Mouse (Mus musculus) Patski (cell line): ENCODE results near the gene Bbox1. TPM values are rescaled to one million over a fixed set of nuclear protein-coding genes. Genes with fewer than 3 reads are reported as not detected.

Experiments
- ATAC-seq: fragments of 100-300 bp; one replicate; pipeline ENCODE4 v1.8.0; 2021
- CTCF ChIA-PET: fragments of 350-600 bp; sonication (Branson Sonifier 250); formaldehyde crosslinking; loops from one replicate; lab custom pipeline; 2022; ENCODE audit warnings: inconsistent platforms; lab: Charles Lee
- POLR2A ChIA-PET: fragments of 350-600 bp; sonication (Branson Sonifier 250); formaldehyde crosslinking; loops from one replicate; lab custom pipeline; 2022; ENCODE audit warnings: antibody characterized with exemption, inconsistent platforms; lab: Charles Lee
- DNase-seq: peaks from one replicate; pipeline ENCODE4 v3.0.0-alpha.2; 2011; ENCODE audit warnings: low read depth, low spot score
- H3K27me3 ChIP-seq: fragments of 371-371 bp; one replicate; pipeline ENCODE4 v1.5.1; 2021
- CTCF ChIP-seq: fragments of 100-300 bp; IDR thresholded peaks from one replicate; pipeline ENCODE4 v1.5.1; 2021
- in situ Hi-C: fragments of 300-500 bp; cut with MboI; formaldehyde crosslinking; loops from 3 replicates; pipeline ENCODE4 v1.11.1; 2018; ENCODE audit warnings: low pct_unique_long_range_greater_than_20kb, mixed read lengths
- polyA plus RNA-seq: library from polyadenylated mRNA; unstranded; gene quantifications from one replicate; pipeline ENCODE4 v1.2.3, GENCODE M21; 2021

Gene Bbox1
- polyA plus RNA-seq: not detected

GRCm38 (mm10) chr2:110314509-110315155, at the start of gene Bbox1:
Gene Bbox1, minus strand, starts transcription at chr2:110314560.
- DNase-seq (no peak), ATAC-seq (no peak)
- TF ChIP-seq CTCF: no peak
- H3K27me3 ChIP-seq: no peaks in the 10 kb centered on the region
- CTCF ChIA-PET: interaction anchor here (1.0 kb wide), 1 partner anchor 20 kb away, joined by 3 read pairs; no protein-coding TSS in a partner anchor
- POLR2A ChIA-PET: no interaction called here
- in situ Hi-C loops: no loop called here

DNA sequence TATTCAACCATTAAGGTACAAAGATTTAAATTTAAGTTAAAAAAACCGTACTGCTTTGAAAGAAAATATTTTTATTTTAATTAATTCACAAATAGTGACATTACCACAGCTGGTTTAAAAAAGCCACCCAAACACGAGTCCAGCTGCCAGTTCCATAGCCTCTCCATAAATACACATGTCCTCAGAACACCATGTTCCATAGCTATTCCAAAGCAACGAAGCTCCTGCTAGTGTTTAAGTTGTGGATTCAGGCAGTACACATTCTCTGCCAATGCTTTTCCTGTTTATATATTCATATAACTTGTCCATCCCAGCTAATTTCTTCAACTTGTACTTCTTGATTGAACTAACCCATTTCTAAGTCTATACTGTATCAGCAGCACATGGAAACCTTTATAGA, 49.5 kb upstream of the Bbox1 start:
- POLR2A ChIA-PET: no interaction called here
- in situ Hi-C loops: no loop called here
- DNase-seq: no peak
- no peaks in the 10 kb centered on the region for H3K27me3 ChIP-seq
- CTCF ChIA-PET: interaction anchor here (1.5 to 2.2 kb wide), 2 partner anchors 9 to 19 kb away, joined by 3 to 10 read pairs; no protein-coding TSS in a partner anchor
- TF ChIP-seq CTCF: no peak
- ATAC-seq: no peak

DNA sequence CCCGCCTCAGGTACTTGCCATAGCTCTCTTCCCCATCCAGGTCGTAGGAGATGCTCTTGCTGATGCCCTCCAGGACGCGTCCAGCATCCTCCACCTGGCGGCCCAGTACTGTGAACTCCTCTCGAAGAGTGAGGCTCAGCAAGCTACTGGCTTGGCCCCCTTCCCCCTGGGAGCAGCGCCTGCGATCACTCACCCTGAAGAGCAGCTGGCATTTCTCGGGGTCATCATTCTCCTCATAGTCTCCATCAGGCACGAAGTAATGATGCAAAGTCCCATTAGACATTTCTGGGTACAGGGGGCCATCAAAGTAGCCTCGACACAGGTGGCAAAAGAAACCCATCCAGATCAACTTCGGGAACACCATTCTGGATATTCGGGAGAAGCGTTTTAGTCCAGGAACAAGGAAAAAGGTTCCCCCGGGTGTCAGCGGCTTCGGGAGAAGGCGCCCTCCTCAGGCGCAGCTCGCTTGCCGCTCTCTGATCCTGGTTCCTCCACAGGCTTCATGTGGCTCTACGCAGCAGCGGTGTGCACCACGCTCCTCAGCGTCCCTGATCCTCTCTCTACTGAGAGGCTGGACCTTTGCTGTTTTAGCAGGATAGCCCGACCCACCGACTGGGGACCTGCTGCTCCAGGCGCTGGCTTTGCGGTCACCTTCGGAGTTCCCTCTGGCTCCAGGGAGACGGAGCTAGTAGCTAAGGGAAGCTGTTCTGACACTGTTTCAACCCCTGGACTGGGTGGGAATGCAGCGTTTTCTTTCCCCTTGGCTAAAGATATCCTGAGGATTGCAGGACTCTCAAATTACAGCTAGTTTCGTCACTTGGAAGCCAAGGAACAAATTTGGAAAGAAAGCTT, 48.3 kb upstream of the Bbox1 start, which contains the start of gene Fibin:
TSS of gene Fibin (minus strand) at position 752 of the 852 bp plus-strand sequence.
- ATAC-seq (no peak), DNase-seq (no peak)
- ChIA-PET CTCF (interaction anchor here (2.2 kb wide), 1 partner anchor 10 kb away, joined by 10 read pairs; no protein-coding TSS in a partner anchor), POLR2A (no interaction called here)
- no peak for TF ChIP-seq CTCF
- in situ Hi-C loops: no loop called here
- H3K27me3 ChIP-seq: no peaks in the 10 kb centered on the region

- ChIA-PET POLR2A (no interaction called here), CTCF (interaction anchor here (0.7 kb wide), 1 partner anchor 19 kb away, joined by 3 read pairs; no protein-coding TSS in a partner anchor)
- TF ChIP-seq CTCF: no peak
- DNase-seq (no peak), ATAC-seq (no peak)
- in situ Hi-C loops: no loop called here
- H3K27me3 ChIP-seq: no peaks in the 10 kb centered on the region
Observed at GRCm38 (mm10) chr2:110353302-110353970, 39.1 kb upstream of the Bbox1 start.

GRCm38 (mm10) chr2:110351843-110352251, 37.5 kb upstream of the Bbox1 start:
- ATAC-seq (no peak), DNase-seq (no peak)
- H3K27me3 ChIP-seq: no peaks in the 10 kb centered on the region
- in situ Hi-C loops: no loop called here
- no peak for TF ChIP-seq CTCF
- ChIA-PET POLR2A (no interaction called here), CTCF (no interaction called here)

- TF ChIP-seq CTCF: no peak
- in situ Hi-C loops: no loop called here
- ChIA-PET CTCF (no interaction called here), POLR2A (no interaction called here)
- no peak for DNase-seq
- no peaks in the 10 kb centered on the region for H3K27me3 ChIP-seq
- no peak for ATAC-seq
Observed at GRCm38 (mm10) chr2:110351406-110351805, 37.0 kb upstream of the Bbox1 start.

DNA sequence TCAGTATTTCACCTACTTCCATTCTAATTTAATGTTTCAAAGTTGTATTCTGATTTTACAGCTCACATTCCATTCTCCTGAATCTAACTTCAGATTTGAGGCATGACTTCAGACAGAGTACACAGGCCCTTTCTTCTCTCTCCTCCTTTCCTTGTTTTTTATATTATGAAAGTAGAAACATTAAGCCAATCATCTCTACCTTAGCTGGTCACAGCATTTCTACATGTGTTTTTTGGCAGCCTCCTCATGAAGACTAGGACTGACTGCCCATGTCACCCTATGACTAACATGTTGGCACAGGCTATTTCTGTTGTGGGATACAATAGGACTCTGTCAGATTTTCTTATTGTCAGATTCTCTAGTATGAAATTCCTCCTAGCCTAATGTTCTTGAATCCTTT, 14.6 kb upstream of the Bbox1 start:
- ATAC-seq (peak; percentile 51), DNase-seq (no peak)
- ChIA-PET CTCF (interaction anchor here (1.0 kb wide), 1 partner anchor 55 kb away, joined by 3 read pairs; no protein-coding TSS in a partner anchor), POLR2A (no interaction called here)
- no peak for TF ChIP-seq CTCF
- in situ Hi-C loops: no loop called here
- no peaks in the 10 kb centered on the region for H3K27me3 ChIP-seq

DNA sequence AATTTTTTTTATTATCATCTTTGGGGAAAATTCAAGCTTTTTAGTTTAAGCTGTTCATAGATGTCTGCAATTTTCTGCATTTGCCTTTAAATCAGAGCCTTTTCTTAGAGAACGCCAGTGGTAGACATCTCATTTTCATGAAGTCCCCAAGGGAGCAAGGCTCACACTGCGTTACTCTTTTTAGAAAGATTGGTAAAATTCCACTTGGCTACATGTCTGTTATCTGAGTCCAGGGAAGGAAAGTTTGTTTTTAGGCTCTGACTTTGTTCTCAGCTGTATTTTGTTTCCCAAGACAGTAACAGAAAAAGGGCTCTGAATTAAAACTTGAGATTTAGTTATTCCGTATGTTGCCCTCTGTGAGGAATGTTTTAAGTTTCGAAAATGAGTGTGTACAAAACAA, 5.6 kb upstream of the Bbox1 start:
- no peak for ATAC-seq
- no peak for TF ChIP-seq CTCF
- in situ Hi-C loops: no loop called here
- ChIA-PET CTCF (interaction anchor here (0.9 to 1.5 kb wide), 3 partner anchors 11 to 117 kb away, joined by 3 to 5 read pairs (median 3); no protein-coding TSS in a partner anchor), POLR2A (no interaction called here)
- no peak for DNase-seq
- no peaks in the 10 kb centered on the region for H3K27me3 ChIP-seq

DNA sequence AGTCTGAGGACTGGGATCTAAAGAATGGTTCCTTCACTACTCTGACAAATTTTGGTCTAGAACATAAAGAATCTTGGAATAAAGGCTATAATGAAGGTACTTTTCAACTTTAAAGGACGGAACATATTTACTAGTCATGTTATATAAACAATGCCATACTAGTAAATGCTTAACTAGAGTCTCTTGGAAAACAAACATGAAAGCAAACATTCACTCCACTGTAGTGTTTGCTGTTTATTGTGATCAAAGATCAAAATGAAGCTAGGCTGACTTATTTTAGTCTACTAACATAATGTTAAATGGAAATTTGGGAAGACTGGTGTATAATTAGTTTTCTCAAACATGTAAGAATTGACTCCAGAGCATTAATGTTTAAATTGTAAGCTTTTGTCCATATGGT, 4.9 kb upstream of the Bbox1 start:
- ATAC-seq (no peak), DNase-seq (no peak)
- no peaks in the 10 kb centered on the region for H3K27me3 ChIP-seq
- ChIA-PET POLR2A (no interaction called here), CTCF (no interaction called here)
- TF ChIP-seq CTCF: no peak
- in situ Hi-C loops: no loop called here

DNA sequence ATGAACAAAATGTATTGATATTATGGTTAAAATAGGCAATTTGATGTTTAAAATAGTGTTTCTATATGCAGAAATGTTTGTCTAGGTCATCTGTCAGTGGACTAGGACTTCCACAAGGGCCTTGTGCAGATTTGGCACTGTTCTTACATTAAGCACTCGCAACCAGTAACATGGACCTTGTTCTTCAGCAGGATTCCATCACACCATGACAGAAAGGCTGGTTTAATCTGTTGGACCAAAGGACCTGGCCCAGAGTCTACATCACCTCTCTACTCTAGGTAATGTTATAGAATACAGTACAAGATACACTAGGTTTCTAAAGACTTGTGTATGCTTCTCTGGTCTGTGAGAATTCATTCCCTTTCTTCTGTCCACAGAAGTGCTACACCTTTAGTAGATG, 4.4 kb upstream of the Bbox1 start:
- DNase-seq (no peak), ATAC-seq (no peak)
- no peaks in the 10 kb centered on the region for H3K27me3 ChIP-seq
- CTCF ChIA-PET: no interaction called here
- POLR2A ChIA-PET: no interaction called here
- no peak for TF ChIP-seq CTCF
- in situ Hi-C loops: no loop called here
